Mouse (Mus musculus) embryonic facial prominence, embryonic 14.5 days (tissue): ENCODE data around the gene Bicd2. TPM values are rescaled to one million over a fixed set of nuclear protein-coding genes. Genes with fewer than 3 reads are reported as not detected.

Experiments used
- ATAC-seq: fragments of 200-750 bp; cut with Nextera tagmentation; 2 replicates; pipeline ENCODE4 v1.8.0; 2017; ENCODE audit warnings: low read depth, moderate number of reproducible peaks, moderate TSS enrichment
- DNase-seq: peaks from one replicate; pipeline ENCODE4 v3.0.0-alpha.2; 2015; ENCODE audit warnings: low spot score
- H3K27ac ChIP-seq: fragments of 300-500 bp; sonication (generic); replicated peaks from 2 replicates; pipeline ENCODE4 v1.5.1; 2014; ENCODE audit warnings: low read depth, mild to moderate bottlenecking, low read length, moderate library complexity
- H3K27me3 ChIP-seq: fragments of 300-500 bp; sonication (generic); replicated peaks from 2 replicates; pipeline ENCODE4 v1.6.1; 2014; ENCODE audit warnings: low read length; ENCODE audit not compliant: control insufficient read depth, insufficient read depth
- H3K36me3 ChIP-seq: fragments of 300-500 bp; sonication (generic); 2 replicates; pipeline ENCODE4 v1.6.1; 2014; ENCODE audit warnings: low read length, mixed read lengths; ENCODE audit not compliant: control insufficient read depth, insufficient read depth
- H3K4me1 ChIP-seq: fragments of 300-500 bp; sonication (generic); 2 replicates; pipeline ENCODE4 v1.6.1; 2014; ENCODE audit warnings: antibody characterized with exemption, low read length; ENCODE audit not compliant: control insufficient read depth, insufficient read depth
- H3K4me2 ChIP-seq: fragments of 300-500 bp; sonication (generic); 2 replicates; pipeline ENCODE4 v1.6.1; 2014; ENCODE audit warnings: low read depth, mild to moderate bottlenecking, low read length, moderate library complexity, mixed read lengths
- H3K4me3 ChIP-seq: fragments of 300-500 bp; sonication (generic); 2 replicates; pipeline ENCODE4 v1.5.1; 2014; ENCODE audit warnings: low read depth, mild to moderate bottlenecking, low read length
- H3K9ac ChIP-seq: fragments of 300-500 bp; sonication (generic); 2 replicates; pipeline ENCODE4 v1.6.1; 2014; ENCODE audit warnings: low read depth, mild to moderate bottlenecking, low read length, moderate library complexity, mixed read lengths
- H3K9me3 ChIP-seq: fragments of 300-500 bp; sonication (generic); 2 replicates; pipeline ENCODE4 v1.6.1; 2016; ENCODE audit warnings: low read length; ENCODE audit not compliant: control insufficient read depth
- WGBS: fragments of 180-500 bp; shearing (Covaris S2); extraction: QIAGEN DNeasy Blood & Tissue Kit; methylation state at CpG from one replicate; pipeline ENCODE4 v1.1.7; 2014; 5-methylcytosine and 5-hydroxymethylcytosine counted together
- polyA plus RNA-seq: library from polyadenylated mRNA; unstranded; fragments of >200 nt; fragmentation: Nextera tagmentation; extraction: Ambion mirVana; gene quantifications from 2 replicates; pipeline ENCODE4 v1.2.1, GENCODE M21; 2014

The Bicd2 gene
- polyA plus RNA-seq, 1 experiment from 2014 or later = 37.1 TPM

DNA sequence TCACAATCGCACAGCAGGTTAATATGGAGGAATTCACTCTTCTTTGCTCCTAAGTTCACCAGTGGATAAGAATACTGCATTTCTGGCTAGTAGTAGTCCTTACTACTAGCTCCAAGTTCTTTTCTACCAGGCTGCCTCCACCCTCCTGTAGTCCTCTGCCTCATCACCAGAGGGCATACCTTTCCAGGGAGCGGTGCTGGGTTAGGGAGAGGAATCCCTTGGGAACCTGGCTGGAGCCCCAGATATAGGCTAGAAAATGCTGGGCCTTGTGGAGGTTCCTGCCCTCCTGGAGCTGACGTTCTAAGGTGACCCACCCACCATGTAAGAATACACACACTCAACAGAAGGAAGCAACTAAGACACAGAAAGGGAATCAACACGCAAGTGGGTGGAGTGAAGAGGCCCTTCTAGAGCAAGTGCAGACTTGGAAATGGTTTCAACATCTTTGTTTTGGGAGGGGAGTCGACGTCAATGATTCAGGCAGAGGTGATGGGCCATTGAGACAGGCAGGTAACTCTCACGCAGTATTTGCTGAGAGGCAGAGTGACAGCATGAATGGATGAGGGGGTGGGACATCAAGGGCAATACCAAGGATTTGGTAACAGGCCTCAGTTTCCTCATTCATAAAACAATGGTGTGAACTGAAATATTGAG, 2.4 kb upstream of the Bicd2 start:
- 74% methylated on average over 7 of the region's 7 CpGs for WGBS
- no peak overlapping the region for H3K4me2 ChIP-seq
- H3K4me1 ChIP-seq = peaks cover 18% of the 10 kb centered on the region
- no peak for DNase-seq
- no peaks in the 10 kb centered on the region for H3K36me3 ChIP-seq
- no peak for ATAC-seq
- no peaks in the 10 kb centered on the region for H3K9me3 ChIP-seq
- H3K27me3 ChIP-seq = no peaks in the 10 kb centered on the region
- no peak overlapping the region for H3K9ac ChIP-seq
- no peak overlapping the region for H3K4me3 ChIP-seq
- H3K27ac ChIP-seq = no peak overlapping the region

DNA sequence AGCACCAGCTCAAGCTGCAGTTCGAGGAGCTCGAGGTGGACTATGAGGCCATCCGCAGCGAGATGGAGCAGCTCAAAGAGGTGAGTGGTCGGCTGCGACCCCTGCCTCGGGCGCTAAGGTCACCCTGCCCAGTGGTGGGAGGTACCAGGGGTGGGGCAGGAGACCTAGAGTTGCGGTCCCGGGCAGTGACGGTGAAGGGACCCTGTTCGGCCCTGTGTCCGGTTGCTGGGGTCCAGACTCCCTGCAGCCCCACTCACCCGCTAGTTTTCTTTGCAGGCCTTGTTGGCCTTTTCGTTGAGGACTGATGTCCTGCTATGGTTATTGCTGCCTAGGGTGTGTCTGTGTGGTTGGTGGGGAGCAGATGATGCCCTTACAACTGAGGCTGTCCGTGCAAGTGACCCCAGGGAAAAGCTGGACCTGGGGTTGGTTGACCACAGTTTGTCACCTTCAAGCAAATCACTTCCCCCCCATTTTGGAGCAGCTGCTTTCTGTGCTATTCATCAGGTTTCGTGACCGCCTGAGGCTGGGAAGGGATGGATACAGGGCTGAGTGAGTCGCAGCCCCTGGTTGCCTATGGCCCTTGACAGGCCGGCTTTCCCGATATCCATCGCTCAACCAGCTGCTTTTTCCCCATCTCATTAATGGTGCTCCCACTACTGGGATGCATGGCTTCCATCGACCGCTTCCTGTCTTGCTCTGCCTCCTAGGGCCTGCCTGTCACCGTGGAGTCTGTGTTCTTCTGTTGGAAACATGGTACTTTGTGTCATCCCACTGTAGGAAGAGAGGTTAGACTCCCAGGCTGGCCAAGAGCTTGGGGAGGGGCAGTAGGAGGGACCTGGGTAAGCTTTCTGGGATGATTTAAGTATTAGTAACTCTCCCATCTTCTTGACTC, 692 bp downstream of the Bicd2 start:
- Histone ChIP-seq H3K9me3 (no peaks in the 10 kb centered on the region), H3K4me3 (peak overlapping the region; percentile 91), H3K9ac (peak overlapping the region; percentile 91), H3K27ac (peak overlapping the region; percentile 49), H3K4me1 (peaks cover 22% of the 10 kb centered on the region), H3K36me3 (no peaks in the 10 kb centered on the region), H3K27me3 (no peaks in the 10 kb centered on the region), H3K4me2 (peak overlapping the region; percentile 74)
- WGBS = 10% methylated on average over 18 of the region's 25 CpGs
- ATAC-seq (peak; percentile 1; the same call in 1 of the 2 replicates), DNase-seq (no peak)

DNA sequence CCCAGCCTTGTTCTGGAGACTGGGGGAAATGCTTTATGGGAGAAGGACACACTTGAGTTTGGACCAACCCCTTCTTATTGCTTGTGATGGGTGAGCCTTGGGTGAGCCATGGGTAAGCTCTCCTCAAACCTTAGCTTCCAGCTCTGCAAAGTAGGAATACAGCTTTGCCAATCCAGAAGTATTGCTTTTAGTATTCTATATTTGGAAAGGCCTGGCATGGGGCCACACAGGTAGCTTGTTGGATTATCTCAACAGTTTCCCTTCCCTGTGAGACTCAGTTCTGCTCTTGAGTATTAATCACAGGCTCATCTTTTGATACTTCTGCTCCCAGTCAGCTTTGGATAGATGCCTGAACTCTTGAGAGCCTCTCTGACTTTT, 1.3 kb downstream of the Bicd2 start:
- Histone ChIP-seq H3K4me3 (peak overlapping the region; percentile 91), H3K27me3 (no peaks in the 10 kb centered on the region), H3K9me3 (no peaks in the 10 kb centered on the region), H3K9ac (peak overlapping the region; percentile 91), H3K4me1 (peaks cover 22% of the 10 kb centered on the region), H3K36me3 (no peaks in the 10 kb centered on the region), H3K4me2 (peak overlapping the region; percentile 74), H3K27ac (no peak overlapping the region)
- ATAC-seq (no peak), DNase-seq (no peak)

DNA sequence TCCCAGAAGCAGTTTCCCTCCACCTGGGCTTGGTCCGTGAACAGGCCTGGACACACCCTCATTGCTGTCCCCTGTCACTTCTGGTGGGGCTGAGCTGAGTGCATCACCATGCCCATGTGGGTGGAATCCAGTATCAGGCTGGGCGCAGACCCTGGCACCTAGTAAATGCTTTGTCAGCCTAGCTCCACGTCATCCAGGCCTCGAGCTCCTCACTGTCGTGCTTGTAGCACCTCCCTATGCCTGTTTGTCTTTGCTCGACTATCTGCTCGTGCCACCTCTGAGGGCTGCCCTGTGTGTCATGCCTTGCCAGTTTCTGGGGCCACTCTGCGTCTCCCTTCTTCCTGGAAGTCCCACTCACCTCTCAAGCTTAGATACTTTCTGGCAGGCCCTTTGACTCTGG, 3.2 kb downstream of the Bicd2 start:
- Histone ChIP-seq H3K4me3 (no peak overlapping the region), H3K9me3 (no peaks in the 10 kb centered on the region), H3K9ac (0 out of 2 replicates have a peak overlapping the region, but pooled peaks have one; percentile 6), H3K36me3 (no peaks in the 10 kb centered on the region), H3K4me1 (peaks cover 22% of the 10 kb centered on the region), H3K27ac (no peak overlapping the region), H3K27me3 (no peaks in the 10 kb centered on the region), H3K4me2 (no peak overlapping the region)
- ATAC-seq = no peak
- DNase-seq = no peak
- WGBS = 83% methylated on average over 8 of the region's 8 CpGs

DNA sequence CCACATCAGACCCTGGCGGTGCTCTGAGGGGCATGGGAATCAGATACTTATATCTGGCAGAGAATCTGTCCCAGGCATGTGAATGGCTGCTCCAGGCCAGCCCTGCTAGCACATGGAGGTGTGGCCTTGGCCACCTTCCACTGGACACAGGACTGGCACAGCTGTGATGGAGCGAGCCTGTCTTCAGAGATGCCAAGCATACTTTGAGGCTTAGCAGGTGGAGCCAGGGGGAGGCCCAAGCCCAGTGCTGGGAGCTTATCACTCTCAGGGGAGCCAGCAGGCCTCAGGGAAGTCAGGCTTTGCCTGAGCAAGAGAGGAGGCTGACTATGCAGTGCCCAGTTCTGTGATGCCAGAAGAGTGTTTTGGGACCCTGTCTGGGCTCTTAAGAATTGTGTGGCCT, 4.1 kb downstream of the Bicd2 start:
- Histone ChIP-seq H3K9ac (no peak overlapping the region), H3K36me3 (no peaks in the 10 kb centered on the region), H3K27ac (no peak overlapping the region), H3K4me1 (peaks cover 19% of the 10 kb centered on the region), H3K4me2 (no peak overlapping the region), H3K4me3 (no peak overlapping the region), H3K27me3 (no peaks in the 10 kb centered on the region), H3K9me3 (no peaks in the 10 kb centered on the region)
- ATAC-seq (no peak), DNase-seq (peak; percentile 74)
- 53% methylated on average over 2 of the region's 2 CpGs for WGBS

DNA sequence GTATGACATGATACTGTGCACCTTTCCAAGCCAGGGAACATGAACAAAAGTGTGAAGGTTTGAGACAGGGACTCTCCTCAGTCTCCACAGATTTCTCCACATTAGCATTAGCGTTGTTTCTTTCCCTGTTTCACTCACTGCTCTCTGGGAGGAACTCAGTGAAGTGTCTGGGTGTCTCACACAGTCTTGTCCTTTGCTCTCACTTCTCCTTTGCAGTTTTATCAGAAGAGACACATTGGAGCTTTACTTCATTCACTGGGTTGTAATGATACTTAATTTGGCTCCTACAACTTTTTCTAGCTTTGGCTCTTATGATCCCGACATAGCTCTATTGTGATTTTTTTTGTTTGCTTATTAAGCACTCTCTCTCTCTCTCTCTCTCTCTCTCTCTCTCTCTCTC, 7.1 kb downstream of the Bicd2 start:
- Histone ChIP-seq H3K36me3 (no peaks in the 10 kb centered on the region), H3K27me3 (no peaks in the 10 kb centered on the region), H3K4me1 (peaks cover 13% of the 10 kb centered on the region; the same call in 1 of the 2 replicates), H3K9ac (no peak overlapping the region), H3K4me2 (no peak overlapping the region), H3K27ac (no peak overlapping the region), H3K9me3 (no peaks in the 10 kb centered on the region), H3K4me3 (no peak overlapping the region)
- 94% methylated on average over 2 of the region's 2 CpGs for WGBS
- ATAC-seq = no peak
- no peak for DNase-seq

DNA sequence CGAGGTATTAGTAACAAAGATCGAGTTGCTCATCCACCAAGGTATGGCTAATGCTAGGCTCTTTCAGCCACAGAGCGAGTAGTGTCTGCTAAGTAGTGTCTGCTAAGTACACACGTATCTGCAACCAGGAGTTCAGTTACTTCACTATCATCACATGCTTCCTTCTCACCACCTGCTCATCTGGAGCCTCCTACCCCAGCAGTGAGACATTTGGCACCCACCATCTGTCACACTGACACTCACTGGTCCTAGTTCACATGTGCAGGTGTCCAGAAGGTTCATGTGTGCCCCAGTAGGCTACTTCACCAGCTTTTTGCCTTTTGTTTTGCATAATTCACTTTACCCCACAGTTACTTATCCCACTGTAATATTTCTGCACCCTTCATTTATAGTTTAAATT, 8.0 kb downstream of the Bicd2 start:
- ATAC-seq = no peak
- no peak for DNase-seq
- Histone ChIP-seq H3K36me3 (no peaks in the 10 kb centered on the region), H3K9ac (no peak overlapping the region), H3K4me3 (no peak overlapping the region), H3K27ac (no peak overlapping the region), H3K4me1 (peaks cover 9% of the 10 kb centered on the region; the same call in 1 of the 2 replicates), H3K27me3 (no peaks in the 10 kb centered on the region), H3K9me3 (no peaks in the 10 kb centered on the region), H3K4me2 (no peak overlapping the region)
- 93% methylated on average over 4 of the region's 4 CpGs for WGBS

DNA sequence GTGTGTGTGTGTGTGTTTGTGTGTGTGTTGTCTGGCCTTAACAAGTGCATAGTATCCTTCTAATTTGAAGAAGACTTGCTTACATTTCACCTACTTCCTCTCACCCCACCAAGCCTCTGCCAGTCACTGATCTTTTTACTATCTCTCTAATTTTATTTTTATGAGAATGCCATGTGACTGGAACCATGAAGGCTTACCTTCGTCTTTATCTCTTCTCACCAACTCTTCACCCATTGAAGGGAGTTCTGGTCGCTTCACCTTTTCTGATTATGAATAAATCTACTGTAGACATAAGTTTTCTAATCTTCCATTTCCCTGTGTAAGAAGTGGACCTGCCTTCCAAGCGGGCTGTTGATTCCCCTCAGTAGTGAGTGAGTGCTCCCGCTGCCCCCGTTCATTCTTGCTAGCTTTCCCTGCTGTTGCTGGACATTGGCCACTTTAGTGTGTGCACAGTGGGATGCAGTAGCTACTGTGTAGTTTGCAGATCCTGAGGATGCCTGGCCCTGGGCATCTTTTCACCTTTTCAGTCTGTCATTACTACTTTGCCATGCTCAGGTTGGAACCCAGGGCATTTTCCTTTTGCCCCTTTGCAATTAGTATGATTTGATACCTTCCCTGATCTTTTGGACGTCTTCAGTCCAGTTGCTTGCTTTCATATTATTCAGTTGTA, 8.6 kb downstream of the Bicd2 start:
- no peak overlapping the region for H3K9ac ChIP-seq
- peaks cover 9% of the 10 kb centered on the region; the same call in 1 of the 2 replicates for H3K4me1 ChIP-seq
- ATAC-seq (no peak), DNase-seq (no peak)
- no peaks in the 10 kb centered on the region for H3K9me3 ChIP-seq
- no peak overlapping the region for H3K4me3 ChIP-seq
- H3K27me3 ChIP-seq = no peaks in the 10 kb centered on the region
- no peak overlapping the region for H3K4me2 ChIP-seq
- 91% methylated on average over 6 of the region's 6 CpGs for WGBS
- no peak overlapping the region for H3K27ac ChIP-seq
- H3K36me3 ChIP-seq = 0 out of 2 replicates have a peak, but pooled peaks cover 1% of the 10 kb centered on the region
